Mouse (Mus musculus): ENCODE results near the gene Nrp2.

GRCm38 (mm10) chr1:62725032-62725678, 22.1 kb downstream of the Nrp2 start:
- TF ChIP-seq CTCF (IDR thresholded peaks at IDR 0.05; ENCODE audit: low read depth): no peak
- no peak for TF ChIP-seq EP300 (IDR thresholded peaks at IDR 0.05; ENCODE audit: low read depth)

All from heart, postnatal 0 days (tissue).